Mouse (Mus musculus) forebrain, embryonic 12.5 days (tissue): ENCODE results near the gene Mrps24. TPM values are rescaled to one million over a fixed set of nuclear protein-coding genes. Genes with fewer than 3 reads are reported as not detected.

Experiments
- ATAC-seq: fragments of 200-750 bp; cut with Nextera tagmentation; 2 replicates; pipeline ENCODE4 v1.8.0; 2017; ENCODE audit warnings: moderate TSS enrichment; ENCODE audit not compliant: low FRiP score
- H3K27ac ChIP-seq: fragments of 300-500 bp; sonication (generic); 2 replicates; pipeline ENCODE4 v1.5.1; 2016; ENCODE audit warnings: mild to moderate bottlenecking
- H3K27me3 ChIP-seq: fragments of 300-500 bp; sonication (generic); 2 replicates; pipeline ENCODE4 v1.6.1; 2016; ENCODE audit warnings: mild to moderate bottlenecking
- H3K36me3 ChIP-seq: fragments of 300-500 bp; sonication (generic); replicated peaks from 2 replicates; pipeline ENCODE4 v1.6.1; 2016; ENCODE audit warnings: mild to moderate bottlenecking
- H3K4me1 ChIP-seq: fragments of 300-500 bp; sonication (generic); 2 replicates; pipeline ENCODE4 v1.6.1; 2016
- H3K4me2 ChIP-seq: fragments of 300-500 bp; sonication (generic); 2 replicates; pipeline ENCODE4 v1.6.1; 2016; ENCODE audit warnings: mild to moderate bottlenecking, moderate library complexity
- H3K4me3 ChIP-seq: fragments of 300-500 bp; sonication (generic); replicated peaks from 2 replicates; pipeline ENCODE4 v1.5.1; 2016; ENCODE audit warnings: mild to moderate bottlenecking
- H3K9ac ChIP-seq: fragments of 300-500 bp; sonication (generic); 2 replicates; pipeline ENCODE4 v1.6.1; 2016; ENCODE audit warnings: mild to moderate bottlenecking
- H3K9me3 ChIP-seq: fragments of 300-500 bp; sonication (generic); 2 replicates; pipeline ENCODE4 v1.6.1; 2016
- WGBS: fragments of 180-500 bp; shearing (Covaris S2); methylation state at CpG from one replicate; pipeline ENCODE4 v1.1.7; 2016; 5-methylcytosine and 5-hydroxymethylcytosine counted together
- polyA plus RNA-seq: library from polyadenylated mRNA; unstranded; fragments of >200 nt; fragmentation: Nextera tagmentation; extraction: Ambion mirVana; gene quantifications from 2 replicates; pipeline ENCODE4 v1.2.1, GENCODE M21; 2016

Mrps24 gene
- polyA plus RNA-seq, 1 experiment from 2014 or later: 162 TPM

DNA sequence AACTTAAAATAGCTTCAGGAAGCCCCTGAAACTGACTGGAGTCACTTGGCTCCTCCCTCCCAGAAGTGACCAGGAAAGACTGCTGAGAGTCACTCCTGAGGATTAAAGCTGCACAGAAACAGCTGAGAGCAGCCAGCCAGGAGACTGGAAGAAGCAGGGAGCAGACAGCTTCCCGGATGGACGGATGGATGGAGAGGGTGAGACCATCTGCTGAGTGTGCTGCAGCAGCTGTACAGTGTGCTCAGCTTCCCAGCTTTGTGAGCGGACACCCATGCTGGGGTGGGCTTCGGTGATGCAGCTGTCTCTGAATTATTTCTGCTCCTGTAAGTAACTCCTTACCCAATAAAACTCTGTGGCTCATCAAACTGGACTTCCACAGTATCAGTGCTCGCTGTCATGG lies 16.9 kb upstream of the Mrps24 start:
- ATAC-seq: no peak
- H3K27ac ChIP-seq: no peak overlapping the region
- H3K4me2 ChIP-seq: no peak overlapping the region
- no peaks in the 10 kb centered on the region for H3K9me3 ChIP-seq
- no peaks in the 10 kb centered on the region for H3K36me3 ChIP-seq
- no peaks in the 10 kb centered on the region for H3K4me1 ChIP-seq
- no peak overlapping the region for H3K9ac ChIP-seq
- no peaks in the 10 kb centered on the region for H3K27me3 ChIP-seq
- H3K4me3 ChIP-seq: no peak overlapping the region
- WGBS: 76% methylated on average over 5 of the region's 5 CpGs

DNA sequence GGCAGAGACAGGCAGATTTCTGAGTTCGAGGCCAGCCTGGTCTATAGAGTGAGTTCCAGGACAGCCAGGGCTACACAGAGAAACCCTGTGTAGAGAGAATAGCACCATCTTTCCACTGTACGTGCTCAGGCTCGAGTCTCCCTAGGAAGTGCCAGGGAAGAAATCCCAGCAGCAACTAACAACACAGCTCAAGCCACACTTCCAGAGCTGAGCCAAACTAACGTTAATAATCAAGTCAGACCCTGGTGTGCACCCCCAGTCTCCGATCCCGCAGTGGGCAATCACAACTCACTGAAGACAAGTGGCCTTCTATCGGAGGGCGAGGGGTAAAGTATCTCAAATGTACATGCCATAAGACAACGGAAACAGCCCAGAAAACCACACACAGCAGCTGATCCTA lies 14.1 kb upstream of the Mrps24 start:
- no peaks in the 10 kb centered on the region for H3K36me3 ChIP-seq
- no peaks in the 10 kb centered on the region for H3K9me3 ChIP-seq
- no peak for ATAC-seq
- no peak overlapping the region for H3K4me2 ChIP-seq
- H3K9ac ChIP-seq: no peak overlapping the region
- no peaks in the 10 kb centered on the region for H3K4me1 ChIP-seq
- H3K4me3 ChIP-seq: no peak overlapping the region
- H3K27me3 ChIP-seq: no peaks in the 10 kb centered on the region
- H3K27ac ChIP-seq: no peak overlapping the region
- 95% methylated on average over 9 of the region's 9 CpGs for WGBS

GRCm38 (mm10) chr11:5718611-5719354 lies 3.3 kb upstream of the Mrps24 start:
- Histone ChIP-seq H3K9me3 (no peaks in the 10 kb centered on the region), H3K27me3 (no peaks in the 10 kb centered on the region), H3K4me3 (no peak overlapping the region), H3K27ac (no peak overlapping the region), H3K4me2 (no peak overlapping the region), H3K9ac (no peak overlapping the region), H3K4me1 (no peaks in the 10 kb centered on the region), H3K36me3 (peaks cover 51% of the 10 kb centered on the region)
- ATAC-seq: no peak
- 93% methylated on average over 12 of the region's 12 CpGs for WGBS

GRCm38 (mm10) chr11:5716938-5717705 lies 1.6 kb upstream of the Mrps24 start:
- H3K4me2 ChIP-seq: no peak overlapping the region
- no peak for ATAC-seq
- H3K36me3 ChIP-seq: peaks cover 51% of the 10 kb centered on the region
- H3K9ac ChIP-seq: no peak overlapping the region
- WGBS: 94% methylated on average over 34 of the region's 34 CpGs
- H3K27ac ChIP-seq: no peak overlapping the region
- no peaks in the 10 kb centered on the region for H3K4me1 ChIP-seq
- H3K4me3 ChIP-seq: no peak overlapping the region
- no peaks in the 10 kb centered on the region for H3K27me3 ChIP-seq
- H3K9me3 ChIP-seq: no peaks in the 10 kb centered on the region

DNA sequence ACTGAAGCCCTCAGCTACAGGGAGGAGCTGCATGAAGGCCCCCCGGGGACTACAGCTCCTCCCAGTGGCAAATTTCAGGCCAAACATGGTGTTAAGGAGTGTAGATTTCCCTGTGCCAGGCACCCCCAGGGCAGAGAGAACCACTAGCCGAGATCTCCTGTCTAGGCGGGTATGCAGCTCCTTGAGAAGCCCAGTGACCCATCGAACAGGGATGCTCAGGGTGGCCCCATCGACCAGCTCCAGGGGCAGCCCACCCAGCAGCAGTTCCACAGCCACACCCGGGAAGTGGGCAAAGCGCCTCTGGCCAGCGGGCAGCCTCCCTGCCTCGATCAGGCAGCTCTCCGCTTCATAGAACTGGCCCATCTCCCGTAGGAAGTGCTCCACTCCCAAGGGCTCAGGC lies 766 bp upstream of the Mrps24 start:
- H3K9ac ChIP-seq: no peak overlapping the region
- peaks cover 48% of the 10 kb centered on the region for H3K36me3 ChIP-seq
- H3K4me2 ChIP-seq: no peak overlapping the region
- H3K9me3 ChIP-seq: no peaks in the 10 kb centered on the region
- no peak for ATAC-seq
- no peaks in the 10 kb centered on the region for H3K4me1 ChIP-seq
- H3K27me3 ChIP-seq: no peaks in the 10 kb centered on the region
- no peak overlapping the region for H3K4me3 ChIP-seq
- H3K27ac ChIP-seq: no peak overlapping the region
- WGBS: 92% methylated on average over 11 of the region's 11 CpGs

GRCm38 (mm10) chr11:5715179-5715578 lies 301 bp downstream of the Mrps24 start:
- Histone ChIP-seq H3K4me3 (no peak overlapping the region), H3K9ac (no peak overlapping the region), H3K4me1 (no peaks in the 10 kb centered on the region), H3K27me3 (no peaks in the 10 kb centered on the region), H3K9me3 (no peaks in the 10 kb centered on the region), H3K4me2 (no peak overlapping the region), H3K27ac (no peak overlapping the region), H3K36me3 (peaks cover 48% of the 10 kb centered on the region)
- WGBS: 93% methylated on average over 9 of the region's 9 CpGs
- ATAC-seq: no peak

DNA sequence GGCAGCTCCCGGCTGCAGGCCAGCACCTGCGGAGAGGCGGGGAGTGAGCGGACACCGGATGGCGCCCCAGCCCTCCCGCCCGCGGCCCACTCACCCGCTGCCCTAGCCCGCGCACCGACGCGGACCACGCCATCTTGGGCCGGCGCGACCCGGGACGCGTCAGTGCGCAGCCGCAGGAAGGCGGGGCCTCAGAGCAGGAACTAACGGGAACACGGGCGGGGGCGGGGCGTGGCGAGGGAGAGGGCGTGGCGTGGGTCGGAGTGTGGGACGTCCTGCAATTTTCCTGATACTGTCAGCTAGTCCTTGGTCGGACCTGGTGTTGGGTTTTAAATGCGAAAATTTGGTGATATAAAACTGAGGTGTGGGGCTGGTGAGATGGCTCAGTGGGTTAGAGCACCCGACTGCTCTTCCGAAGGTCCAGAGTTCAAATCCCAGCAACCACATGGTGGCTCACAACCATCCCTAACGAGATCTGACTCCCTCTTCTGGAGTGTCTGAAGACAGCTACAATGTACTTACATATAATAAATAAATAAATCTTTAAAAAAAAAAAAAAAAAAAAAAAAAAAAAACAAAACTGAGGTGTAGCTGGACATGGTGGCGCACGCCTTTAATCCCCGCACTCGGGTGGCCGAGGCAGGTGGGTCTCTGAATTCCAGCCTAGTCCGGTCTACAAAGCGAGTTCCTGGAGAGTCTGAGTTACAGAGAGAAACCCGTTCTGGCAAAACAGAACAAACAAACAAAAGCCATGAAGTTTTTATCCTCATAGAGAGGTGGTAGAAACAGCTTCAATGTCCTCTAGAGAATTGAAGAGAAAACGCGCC lies 7.7 kb downstream of the Mrps24 start:
- Histone ChIP-seq H3K27me3 (no peaks in the 10 kb centered on the region), H3K9ac (peak overlapping the region; percentile 92), H3K36me3 (peaks cover 25% of the 10 kb centered on the region), H3K27ac (peak overlapping the region; percentile 71; the same call in 1 of the 2 replicates), H3K4me3 (peak overlapping the region; percentile 97), H3K4me1 (peaks cover 17% of the 10 kb centered on the region), H3K4me2 (peak overlapping the region; percentile 70), H3K9me3 (no peaks in the 10 kb centered on the region)
- WGBS: 26% methylated on average over 36 of the region's 50 CpGs
- peak; percentile 96 for ATAC-seq

- Histone ChIP-seq H3K4me1 (peaks cover 17% of the 10 kb centered on the region), H3K36me3 (peaks cover 24% of the 10 kb centered on the region), H3K4me3 (peak overlapping the region; percentile 97), H3K9ac (peak overlapping the region; percentile 92), H3K27me3 (no peaks in the 10 kb centered on the region), H3K9me3 (no peaks in the 10 kb centered on the region), H3K4me2 (peak overlapping the region; percentile 70), H3K27ac (peak overlapping the region; percentile 71; the same call in 1 of the 2 replicates)
- 1% methylated on average over 42 of the region's 43 CpGs for WGBS
- peak; percentile 36; the same call in 1 of the 2 replicates for ATAC-seq
Observed at GRCm38 (mm10) chr11:5706874-5707529, 8.5 kb downstream of the Mrps24 start.

DNA sequence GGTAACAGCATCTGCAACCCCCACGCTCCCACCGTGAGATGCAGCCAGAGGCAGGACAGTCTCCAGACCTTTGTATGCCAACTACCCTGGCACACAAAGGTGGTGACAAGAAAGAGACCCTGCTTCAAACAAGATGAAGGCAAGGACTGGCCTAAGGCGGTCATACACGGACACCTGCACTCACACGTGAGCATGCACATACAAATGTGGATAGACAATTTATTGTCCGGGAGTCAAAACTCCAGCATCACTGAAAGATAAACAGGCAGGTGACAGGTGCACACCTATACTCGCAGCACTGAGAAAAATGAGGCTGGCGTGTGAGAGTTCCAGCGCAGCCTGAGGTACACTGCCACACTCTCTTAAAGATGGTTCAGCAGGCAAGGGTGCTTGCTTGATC lies 9.5 kb downstream of the Mrps24 start:
- no peaks in the 10 kb centered on the region for H3K27me3 ChIP-seq
- 93% methylated on average over 9 of the region's 9 CpGs for WGBS
- no peak overlapping the region for H3K9ac ChIP-seq
- no peak for ATAC-seq
- no peaks in the 10 kb centered on the region for H3K9me3 ChIP-seq
- peaks cover 17% of the 10 kb centered on the region for H3K4me1 ChIP-seq
- H3K36me3 ChIP-seq: peaks cover 22% of the 10 kb centered on the region
- peak overlapping the region; percentile 97; the same call in 1 of the 2 replicates for H3K4me3 ChIP-seq
- peak overlapping the region; percentile 70 for H3K4me2 ChIP-seq
- no peak overlapping the region for H3K27ac ChIP-seq

- H3K9me3 ChIP-seq: no peaks in the 10 kb centered on the region
Observed at GRCm38 (mm10) chr11:5703341-5703740, 12.1 kb downstream of the Mrps24 start.

DNA sequence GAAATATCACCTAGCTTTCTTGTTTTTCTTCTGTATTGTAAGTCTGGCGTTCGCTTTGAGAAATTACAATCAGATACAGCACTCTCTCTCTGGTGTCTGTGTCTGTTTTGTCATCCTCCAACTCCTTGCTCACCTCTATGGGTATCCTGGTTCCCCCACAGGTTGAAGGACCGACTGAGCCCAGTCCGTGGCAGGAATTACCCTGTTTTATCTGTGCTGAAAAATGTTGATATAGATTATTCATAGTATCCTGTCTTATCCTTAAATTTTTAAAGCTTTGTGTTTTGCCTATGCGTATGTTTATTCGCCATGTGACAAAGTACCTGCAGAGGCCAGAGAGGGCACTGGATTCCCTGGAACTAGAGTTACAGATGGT lies 12.5 kb downstream of the Mrps24 start:
- ATAC-seq: no peak
- no peak overlapping the region for H3K9ac ChIP-seq
- H3K4me2 ChIP-seq: no peak overlapping the region
- H3K27me3 ChIP-seq: no peaks in the 10 kb centered on the region
- H3K27ac ChIP-seq: no peak overlapping the region
- peaks cover 22% of the 10 kb centered on the region for H3K36me3 ChIP-seq
- no peaks in the 10 kb centered on the region for H3K9me3 ChIP-seq
- H3K4me1 ChIP-seq: peaks cover 17% of the 10 kb centered on the region
- WGBS: 81% methylated on average over 6 of the region's 6 CpGs
- H3K4me3 ChIP-seq: no peak overlapping the region

More at GRCm38 (mm10) chr11:5703341-5703740, 12.1 kb downstream of the Mrps24 start:
- H3K27ac ChIP-seq: no peak overlapping the region
- H3K4me3 ChIP-seq: no peak overlapping the region
- 96% methylated on average over 1 of the region's 1 CpGs for WGBS
- H3K9ac ChIP-seq: no peak overlapping the region
- peaks cover 22% of the 10 kb centered on the region for H3K36me3 ChIP-seq
- H3K4me2 ChIP-seq: no peak overlapping the region
- H3K4me1 ChIP-seq: peaks cover 17% of the 10 kb centered on the region
- ATAC-seq: no peak
- H3K27me3 ChIP-seq: no peaks in the 10 kb centered on the region
